Mouse (Mus musculus) embryonic facial prominence, embryonic 11.5 days (tissue): Measurements from ENCODE around the gene Apoc3. TPM values are rescaled to one million over a fixed set of nuclear protein-coding genes. Genes with fewer than 3 reads are reported as not detected.
A peak's percentile ranks its signal among the peaks of the same experiment; 100 is the strongest.

Source experiments
- ATAC-seq: fragments of 200-750 bp; cut with Nextera tagmentation; replicated peaks from 2 replicates; pipeline ENCODE4 v1.8.0; 2017; ENCODE audit warnings: low read depth; ENCODE audit not compliant: insufficient number of reproducible peaks, low FRiP score, low TSS enrichment
- DNase-seq: peaks from one replicate; pipeline ENCODE4 v3.0.0-alpha.2; 2015; ENCODE audit warnings: low spot score
- H3K27ac ChIP-seq: fragments of 300-500 bp; sonication (generic); replicated peaks from 2 replicates; pipeline ENCODE4 v1.5.1; 2014; ENCODE audit warnings: mild to moderate bottlenecking, low read depth, low read length, control low read depth
- H3K27me3 ChIP-seq: fragments of 300-500 bp; sonication (generic); 2 replicates; pipeline ENCODE4 v1.6.1; 2014; ENCODE audit warnings: mild to moderate bottlenecking, low read length, moderate library complexity, mixed read lengths; ENCODE audit not compliant: control insufficient read depth, insufficient read depth
- H3K36me3 ChIP-seq: fragments of 300-500 bp; sonication (generic); replicated peaks from 2 replicates; pipeline ENCODE4 v1.6.1; 2014; ENCODE audit warnings: low read depth, mild to moderate bottlenecking, low read length, moderate library complexity, mixed read lengths; ENCODE audit not compliant: control insufficient read depth, insufficient read depth
- H3K4me1 ChIP-seq: fragments of 300-500 bp; sonication (generic); 2 replicates; pipeline ENCODE4 v1.6.1; 2014; ENCODE audit warnings: low read length, mixed read lengths; ENCODE audit not compliant: control insufficient read depth, insufficient read depth
- H3K4me2 ChIP-seq: fragments of 300-500 bp; sonication (generic); 2 replicates; pipeline ENCODE4 v1.6.1; 2014; ENCODE audit warnings: low read depth, mild to moderate bottlenecking, control low read depth, low read length, moderate library complexity
- H3K4me3 ChIP-seq: fragments of 300-500 bp; sonication (generic); 2 replicates; pipeline ENCODE4 v1.5.1; 2014; ENCODE audit warnings: low read depth, low read length, control low read depth
- H3K9ac ChIP-seq: fragments of 300-500 bp; sonication (generic); replicated peaks from 2 replicates; pipeline ENCODE4 v1.6.1; 2014; ENCODE audit warnings: mild to moderate bottlenecking, control low read depth, low read length
- H3K9me3 ChIP-seq: fragments of 300-500 bp; sonication (generic); replicated peaks from 2 replicates; pipeline ENCODE4 v1.6.1; 2016; ENCODE audit warnings: mild to moderate bottlenecking, low read length, inconsistent platforms, mixed read lengths; ENCODE audit not compliant: control insufficient read depth
- WGBS: fragments of 180-500 bp; shearing (Covaris S2); extraction: QIAGEN DNeasy Blood & Tissue Kit; methylation state at CpG from one replicate; pipeline ENCODE4 v1.1.7; 2014; 5-methylcytosine and 5-hydroxymethylcytosine counted together
- polyA plus RNA-seq: library from polyadenylated mRNA; unstranded; fragments of >200 nt; fragmentation: Nextera tagmentation; extraction: Ambion mirVana; gene quantifications from 2 replicates; pipeline ENCODE4 v1.2.1, GENCODE M21; 2014

Gene Apoc3
- polyA plus RNA-seq, 1 experiment from 2014 or later: not detected

- Histone ChIP-seq H3K4me3 (no peak overlapping the region), H3K4me2 (no peak overlapping the region), H3K27me3 (no peaks in the 10 kb centered on the region), H3K9me3 (no peaks in the 10 kb centered on the region), H3K9ac (no peak overlapping the region), H3K4me1 (no peaks in the 10 kb centered on the region), H3K27ac (no peak overlapping the region), H3K36me3 (no peaks in the 10 kb centered on the region; the same call in 1 of the 2 replicates)
- WGBS: 90% methylated on average over 9 of the region's 9 CpGs
- no peak for DNase-seq
- ATAC-seq: no peak
These were observed 37.0 kb downstream of the Apoc3 start for GRCm38 (mm10) chr9:46198461-46198860.

- H3K36me3 ChIP-seq: no peaks in the 10 kb centered on the region; the same call in 1 of the 2 replicates
- 84% methylated on average over 12 of the region's 12 CpGs for WGBS
These were observed 38.7 kb downstream of the Apoc3 start for GRCm38 (mm10) chr9:46196699-46197169.

GRCm38 (mm10) chr9:46194809-46195208, 40.6 kb downstream of the Apoc3 start:
- no peak overlapping the region for H3K4me3 ChIP-seq
- no peaks in the 10 kb centered on the region for H3K27me3 ChIP-seq
- DNase-seq: no peak
- no peak overlapping the region for H3K4me2 ChIP-seq
- H3K27ac ChIP-seq: no peak overlapping the region
- H3K9ac ChIP-seq: no peak overlapping the region
- no peaks in the 10 kb centered on the region for H3K9me3 ChIP-seq
- no peak for ATAC-seq
- no peaks in the 10 kb centered on the region for H3K36me3 ChIP-seq
- H3K4me1 ChIP-seq: no peaks in the 10 kb centered on the region
- 87% methylated on average over 9 of the region's 9 CpGs for WGBS

More at GRCm38 (mm10) chr9:46196699-46197169, 38.7 kb downstream of the Apoc3 start:
- H3K4me3 ChIP-seq: no peak overlapping the region
- DNase-seq (no peak), ATAC-seq (no peak)
- H3K4me2 ChIP-seq: no peak overlapping the region
- H3K27me3 ChIP-seq: no peaks in the 10 kb centered on the region
- H3K9ac ChIP-seq: no peak overlapping the region
- no peak overlapping the region for H3K27ac ChIP-seq
- H3K9me3 ChIP-seq: no peaks in the 10 kb centered on the region
- no peaks in the 10 kb centered on the region for H3K4me1 ChIP-seq

- H3K4me2 ChIP-seq: no peak overlapping the region
- DNase-seq (no peak), ATAC-seq (no peak)
- WGBS: 90% methylated on average over 6 of the region's 6 CpGs
- H3K4me1 ChIP-seq: no peaks in the 10 kb centered on the region
- no peaks in the 10 kb centered on the region for H3K36me3 ChIP-seq
- H3K9ac ChIP-seq: no peak overlapping the region
- no peaks in the 10 kb centered on the region for H3K27me3 ChIP-seq
- H3K27ac ChIP-seq: no peak overlapping the region
- H3K4me3 ChIP-seq: no peak overlapping the region
- no peaks in the 10 kb centered on the region for H3K9me3 ChIP-seq
These were observed 42.8 kb downstream of the Apoc3 start for GRCm38 (mm10) chr9:46192642-46193041.

- peak; percentile 72 for DNase-seq
These were observed 43.8 kb downstream of the Apoc3 start for GRCm38 (mm10) chr9:46191644-46192043.

GRCm38 (mm10) chr9:46191234-46191633, 44.2 kb downstream of the Apoc3 start:
- no peak for ATAC-seq
- 59% methylated on average over 8 of the region's 8 CpGs for WGBS
- H3K9ac ChIP-seq: no peak overlapping the region
- H3K9me3 ChIP-seq: no peaks in the 10 kb centered on the region
- no peaks in the 10 kb centered on the region for H3K4me1 ChIP-seq
- H3K27ac ChIP-seq: no peak overlapping the region
- DNase-seq: no peak
- H3K4me2 ChIP-seq: no peak overlapping the region
- no peak overlapping the region for H3K4me3 ChIP-seq
- H3K36me3 ChIP-seq: no peaks in the 10 kb centered on the region
- H3K27me3 ChIP-seq: no peaks in the 10 kb centered on the region

More at GRCm38 (mm10) chr9:46191644-46192043, 43.8 kb downstream of the Apoc3 start:
- no peak overlapping the region for H3K4me3 ChIP-seq
- H3K4me2 ChIP-seq: no peak overlapping the region
- no peak for ATAC-seq
- H3K9ac ChIP-seq: no peak overlapping the region
- H3K4me1 ChIP-seq: no peaks in the 10 kb centered on the region
- no peaks in the 10 kb centered on the region for H3K9me3 ChIP-seq
- 47% methylated on average over 1 of the region's 1 CpGs for WGBS
- no peak overlapping the region for H3K27ac ChIP-seq
- H3K36me3 ChIP-seq: no peaks in the 10 kb centered on the region
- H3K27me3 ChIP-seq: no peaks in the 10 kb centered on the region

GRCm38 (mm10) chr9:46189381-46189780, 46.1 kb downstream of the Apoc3 start:
- Histone ChIP-seq H3K36me3 (no peaks in the 10 kb centered on the region), H3K27ac (no peak overlapping the region), H3K9me3 (no peaks in the 10 kb centered on the region), H3K4me3 (no peak overlapping the region), H3K27me3 (no peaks in the 10 kb centered on the region), H3K4me2 (no peak overlapping the region), H3K4me1 (no peaks in the 10 kb centered on the region), H3K9ac (no peak overlapping the region)
- DNase-seq (no peak), ATAC-seq (no peak)
- WGBS: 87% methylated on average over 10 of the region's 10 CpGs

- H3K27me3 ChIP-seq: no peaks in the 10 kb centered on the region
- no peak for ATAC-seq
- no peak overlapping the region for H3K4me3 ChIP-seq
- H3K27ac ChIP-seq: no peak overlapping the region
- no peak overlapping the region for H3K9ac ChIP-seq
- H3K4me1 ChIP-seq: no peaks in the 10 kb centered on the region
- no peak for DNase-seq
- no peak overlapping the region for H3K4me2 ChIP-seq
- no peaks in the 10 kb centered on the region for H3K9me3 ChIP-seq
- H3K36me3 ChIP-seq: no peaks in the 10 kb centered on the region
- 61% methylated on average over 5 of the region's 5 CpGs for WGBS
These were observed 46.5 kb downstream of the Apoc3 start for GRCm38 (mm10) chr9:46188956-46189355.
